Mouse (Mus musculus) layer of hippocampus, adult 11-12 months (tissue): Measurements from ENCODE around the gene Muc16.

Experiments
- DNase-seq: peaks from one replicate; pipeline ENCODE4 v3.0.0; 2022; ENCODE audit warnings: low spot score

Muc16 gene

GRCm38 (mm10) chr9:18674480-18675154 is at the start of gene Muc16:
Gene Muc16 (minus strand): TSS chr9:18674530.
- no peak for DNase-seq

- no peak for DNase-seq
Observed at GRCm38 (mm10) chr9:18722712-18723099, 48.4 kb upstream of the Muc16 start.

GRCm38 (mm10) chr9:18721931-18722711 is 47.8 kb upstream of the Muc16 start:
- no peak for DNase-seq

- no peak for DNase-seq
Observed at GRCm38 (mm10) chr9:18721011-18721410, 46.7 kb upstream of the Muc16 start.

GRCm38 (mm10) chr9:18705628-18706027 is 31.3 kb upstream of the Muc16 start:
- no peak for DNase-seq

- DNase-seq: no peak
Observed at GRCm38 (mm10) chr9:18598366-18598765, 76.0 kb downstream of the Muc16 start.

- DNase-seq: peak; percentile 2
Observed at GRCm38 (mm10) chr9:18508098-18508497, 166.2 kb downstream of the Muc16 start.

- DNase-seq: no peak
Observed at GRCm38 (mm10) chr9:18478168-18478567, 196.2 kb downstream of the Muc16 start, which contains the start of the genes Zfp558 and Mbd3l1. Gene Zfp558 (minus strand): TSS chr9:18478268. Gene Mbd3l1 (plus strand): TSS chr9:18478359.

- DNase-seq: peak; percentile 69
Observed at GRCm38 (mm10) chr9:18473324-18474128, 200.8 kb downstream of the Muc16 start.

GRCm38 (mm10) chr9:18468005-18468404 is 206.3 kb downstream of the Muc16 start:
- no peak for DNase-seq

GRCm38 (mm10) chr9:18467350-18467749 is 207.0 kb downstream of the Muc16 start:
- DNase-seq: no peak

GRCm38 (mm10) chr9:18456520-18456919 is 217.8 kb downstream of the Muc16 start:
- DNase-seq: no peak
